Mouse (Mus musculus): Measurements from ENCODE around the gene Hist1h1b.
"Not testable (repeated sequence)": the region's sequence is repeated elsewhere in the genome, so short reads cannot be mapped to it uniquely, and the experiment has no call there.

Gene Hist1h1b

DNA sequence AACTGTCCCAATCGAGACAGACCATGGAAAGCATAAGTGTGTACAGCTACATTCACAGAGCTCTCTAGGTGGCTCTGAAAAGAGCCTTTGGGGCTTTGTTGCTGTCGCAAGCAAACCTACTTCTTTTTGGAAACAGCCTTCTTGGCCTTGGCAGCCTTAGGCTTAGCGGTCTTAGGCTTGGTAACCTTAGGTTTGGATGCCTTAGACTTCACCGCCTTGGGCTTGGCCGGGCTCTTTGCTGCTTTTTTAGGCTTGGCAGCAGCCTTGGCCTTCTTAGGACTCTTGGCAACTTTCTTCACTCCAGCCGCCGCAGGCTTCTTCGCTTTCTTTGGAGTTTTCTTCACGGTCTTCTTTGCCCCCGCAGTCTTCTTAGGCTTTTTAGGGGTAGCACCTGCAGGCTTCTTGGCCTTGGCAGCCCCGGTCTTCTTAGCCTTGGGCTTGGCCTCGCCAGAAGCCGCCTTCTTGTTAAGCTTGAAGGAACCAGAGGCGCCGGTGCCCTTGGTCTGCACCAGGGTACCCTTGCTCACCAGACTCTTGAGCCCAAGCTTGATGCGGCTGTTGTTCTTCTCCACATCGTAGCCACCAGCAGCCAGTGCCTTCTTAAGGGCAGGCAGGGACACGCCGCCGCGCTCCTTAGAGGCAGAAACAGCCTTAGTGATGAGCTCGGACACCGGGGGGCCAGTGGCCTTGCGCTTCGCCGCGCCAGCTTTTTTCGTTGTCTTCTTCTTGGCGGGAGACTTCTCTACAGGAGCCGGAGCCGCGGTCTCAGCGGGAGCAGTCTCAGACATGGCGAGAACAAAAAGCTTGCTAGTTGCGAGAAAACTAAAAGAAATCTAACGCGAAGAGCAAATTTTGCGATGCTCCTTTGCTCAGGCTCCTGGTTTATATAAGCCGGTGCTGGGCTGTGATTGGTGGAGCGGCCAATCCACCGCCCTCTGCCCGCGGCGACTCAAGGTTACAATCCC, at the start of gene Hist1h1b:
Gene Hist1h1b, minus strand, starts transcription at position 859 of the 965 bp plus-strand sequence.
- DNase-seq (ENCODE audit: low spot score), result peak; percentile 45

DNA sequence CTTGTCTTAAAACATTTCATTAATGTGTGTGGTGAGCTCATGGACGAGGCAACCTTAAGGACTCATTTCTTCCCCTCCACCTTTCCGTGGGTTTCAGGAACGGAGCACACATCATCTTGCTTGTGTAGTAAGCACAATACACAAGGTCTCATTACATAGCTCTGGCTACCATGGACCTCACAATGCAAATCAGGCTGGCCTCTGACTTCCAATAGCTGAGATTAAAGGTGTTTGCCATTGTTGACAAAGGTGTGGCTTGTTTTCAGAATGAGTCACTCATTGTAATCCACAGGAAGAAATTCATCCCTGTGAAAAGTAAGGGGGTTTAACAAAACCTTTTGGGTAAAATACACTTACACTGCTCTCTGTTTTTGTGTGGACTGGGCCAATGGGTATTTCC, 48.1 kb upstream of the Hist1h1b start:
- DNase-seq (ENCODE audit: low spot score), result no peak

DNA sequence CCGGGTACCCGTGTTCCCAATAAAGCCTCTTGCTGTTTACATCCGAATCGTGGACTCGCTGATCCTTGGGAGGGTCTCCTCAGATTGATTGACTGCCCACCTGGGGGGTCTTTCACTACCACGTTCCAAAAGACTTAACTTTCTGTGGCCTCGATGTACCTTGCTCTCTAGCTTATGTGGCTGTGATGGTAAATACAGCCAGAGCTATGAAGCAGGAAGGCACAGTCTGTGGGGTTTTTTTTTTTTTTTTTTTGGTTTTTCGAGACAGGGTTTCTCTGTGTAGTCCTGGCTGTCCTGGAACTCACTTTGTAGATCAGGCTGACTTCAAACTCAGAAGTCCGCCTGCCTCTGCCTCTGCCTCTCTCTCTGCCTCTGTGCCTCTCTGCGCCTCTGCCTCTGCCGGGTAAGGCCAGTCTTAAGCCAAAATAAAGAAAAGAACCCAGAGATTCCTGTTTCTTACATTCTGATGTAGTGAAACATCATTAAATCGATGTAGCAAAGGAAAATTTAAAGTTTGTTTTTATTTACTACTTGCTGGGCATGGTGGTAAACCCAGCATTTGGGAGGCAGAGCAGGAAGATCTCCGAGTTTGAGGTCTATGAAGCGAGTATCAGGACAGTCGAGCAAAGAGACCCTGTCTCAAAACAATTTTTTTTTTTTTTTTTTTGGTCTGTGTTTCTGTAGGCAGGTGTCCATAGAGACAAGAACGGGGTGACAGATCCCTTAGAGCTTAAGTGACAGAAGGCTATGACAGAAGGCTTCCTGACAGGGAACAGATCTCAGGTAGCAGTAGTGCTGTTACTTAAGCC, 39.9 kb upstream of the Hist1h1b start:
- DNase-seq (ENCODE audit: low spot score), result not testable (repeated sequence)

DNA sequence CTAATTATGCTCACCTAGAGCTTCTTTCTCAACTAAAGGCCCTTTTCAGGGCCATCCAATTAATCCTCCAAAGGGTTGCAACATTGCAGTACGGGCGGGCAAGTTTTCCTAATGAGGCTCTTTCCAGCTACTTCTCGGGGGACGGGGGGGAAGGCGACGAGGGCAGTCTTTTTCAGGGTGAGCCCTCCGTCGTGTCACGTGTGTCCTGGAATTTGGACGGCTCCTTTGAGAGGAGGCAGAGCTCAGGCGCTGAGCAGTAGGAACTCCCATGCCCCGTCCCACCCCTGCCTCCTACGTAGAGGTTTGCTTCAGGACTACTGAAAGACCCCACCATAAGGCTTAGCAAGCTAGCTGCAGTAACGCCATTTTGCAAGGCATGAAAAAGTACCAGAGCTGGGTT, 31.7 kb upstream of the Hist1h1b start:
- not testable (repeated sequence) for DNase-seq (ENCODE audit: low spot score)

DNA sequence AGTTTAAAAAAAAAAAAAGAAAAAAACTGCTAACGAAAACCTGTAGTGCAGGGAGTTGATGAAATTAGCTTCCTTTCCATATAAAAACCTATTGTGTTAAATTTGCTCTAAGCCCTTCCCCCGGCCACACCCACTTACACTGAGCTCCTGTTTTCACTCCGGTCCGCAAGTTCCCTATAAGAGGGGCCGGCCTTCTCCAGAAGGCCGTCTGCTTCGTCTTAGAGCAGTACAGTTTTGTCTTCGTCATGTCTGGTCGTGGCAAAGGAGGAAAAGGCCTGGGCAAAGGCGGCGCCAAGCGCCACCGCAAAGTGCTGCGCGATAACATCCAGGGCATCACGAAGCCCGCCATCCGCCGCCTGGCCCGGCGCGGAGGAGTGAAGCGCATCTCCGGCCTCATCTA, 31.1 kb upstream of the Hist1h1b start, which contains the start of gene Hist1h4m:
Gene Hist1h4m, plus strand, starts transcription at position 208 of the 400 bp plus-strand sequence.
- DNase-seq (ENCODE audit: low spot score), result not testable (repeated sequence)

DNA sequence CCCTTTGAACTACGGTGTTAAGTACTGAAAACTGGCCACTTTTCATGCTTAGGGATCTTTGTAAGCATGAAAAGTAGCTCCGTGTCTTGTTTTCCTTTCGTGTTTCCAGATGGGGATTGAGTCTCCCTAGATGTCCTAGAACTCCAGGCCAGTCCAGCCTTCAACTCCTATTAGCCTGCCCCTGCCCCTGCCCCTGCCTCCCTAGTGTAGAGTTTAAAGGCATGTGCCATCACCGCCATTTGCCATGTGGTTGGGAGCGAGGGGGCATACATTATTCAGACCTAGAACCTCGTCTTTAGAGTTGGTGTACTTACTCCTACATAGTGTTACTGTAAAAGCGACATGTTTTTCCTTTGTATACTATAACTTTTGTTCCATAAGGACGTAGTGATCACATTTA, 30.6 kb upstream of the Hist1h1b start:
- not testable (repeated sequence) for DNase-seq (ENCODE audit: low spot score)

DNA sequence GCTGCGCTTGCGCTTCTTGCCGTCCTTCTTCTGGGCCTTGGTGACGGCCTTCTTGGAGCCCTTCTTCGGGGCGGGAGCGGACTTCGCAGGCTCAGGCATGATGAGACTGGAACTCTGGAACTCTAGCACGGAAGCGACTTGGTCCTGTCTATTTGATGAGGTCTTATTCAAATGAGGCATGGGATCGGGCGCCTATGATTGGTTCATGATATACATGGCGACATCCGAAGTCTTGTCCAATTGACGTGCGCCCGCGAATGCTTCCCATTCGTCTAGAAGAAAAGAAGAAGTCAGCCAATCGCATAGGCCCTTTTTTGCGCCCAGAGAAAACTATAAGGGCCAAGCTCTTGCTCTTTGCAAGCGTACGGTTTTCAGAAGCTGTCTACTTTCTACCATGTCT, 29.6 kb upstream of the Hist1h1b start, which contains the start of the genes Hist1h2bq and Hist1h2ao:
Gene Hist1h2bq, minus strand, starts transcription at position 125 of the 400 bp plus-strand sequence.
Gene Hist1h2ao, plus strand, starts transcription at position 393 of the 400 bp plus-strand sequence.
- not testable (repeated sequence) for DNase-seq (ENCODE audit: low spot score)

DNA sequence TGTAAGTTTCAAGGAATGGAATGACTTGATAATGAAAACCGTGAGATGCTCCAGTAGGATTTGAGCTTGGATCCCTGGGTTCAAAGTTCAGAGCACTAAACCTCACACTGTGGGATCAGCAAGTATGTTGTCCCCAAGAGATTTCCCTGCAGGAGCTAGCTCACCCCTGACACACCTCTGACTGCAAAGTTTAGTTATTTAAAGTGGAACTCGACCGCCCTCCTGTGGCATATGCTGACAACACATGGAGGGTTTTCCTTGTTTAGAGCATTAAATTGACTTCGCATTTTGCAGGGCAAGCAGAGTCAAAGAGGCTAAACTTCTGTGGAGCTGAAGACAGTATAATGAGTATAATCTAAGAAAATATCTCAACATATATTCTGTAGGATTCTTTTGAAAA, 22.6 kb upstream of the Hist1h1b start:
- not testable (repeated sequence) for DNase-seq (ENCODE audit: low spot score)

DNA sequence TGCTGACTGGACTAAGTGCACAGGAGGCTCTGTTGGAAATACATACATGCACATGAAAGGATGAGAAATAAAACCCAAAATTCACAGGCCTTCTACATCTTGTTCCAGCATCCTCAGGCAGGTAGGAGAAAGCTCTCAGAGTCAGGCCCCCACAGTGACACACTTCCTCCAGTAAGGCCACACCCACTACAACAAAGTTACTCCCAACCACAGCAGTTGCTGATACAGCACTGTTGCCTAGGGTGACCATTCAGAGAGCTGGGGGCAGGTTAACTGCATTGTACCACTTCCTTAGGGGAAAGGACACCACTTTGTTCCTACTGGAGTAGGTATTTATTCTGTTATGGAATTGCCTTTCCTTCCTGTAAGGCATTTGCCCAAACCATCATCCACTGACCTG, 16.7 kb upstream of the Hist1h1b start:
- DNase-seq (ENCODE audit: low spot score), result not testable (repeated sequence)

DNA sequence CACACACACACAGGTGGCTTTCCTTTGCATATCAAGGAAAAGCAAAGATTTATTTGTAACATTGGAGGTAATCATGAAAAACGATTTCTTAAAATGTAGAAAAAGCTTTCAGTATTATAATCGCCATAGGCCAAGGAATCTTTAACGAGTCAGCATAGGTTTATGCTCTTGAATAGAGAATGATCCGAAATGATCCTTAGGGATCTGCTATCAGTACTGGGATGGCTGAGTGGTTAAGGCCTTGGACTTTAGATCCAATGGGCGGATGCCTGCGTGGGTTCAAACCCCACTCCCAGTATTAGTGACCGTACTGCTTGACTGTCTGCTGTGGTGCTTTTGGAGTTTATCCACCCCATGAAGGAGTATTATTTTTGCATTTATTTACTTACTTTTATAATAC, 15.2 kb upstream of the Hist1h1b start:
- DNase-seq (ENCODE audit: low spot score), result no peak

DNA sequence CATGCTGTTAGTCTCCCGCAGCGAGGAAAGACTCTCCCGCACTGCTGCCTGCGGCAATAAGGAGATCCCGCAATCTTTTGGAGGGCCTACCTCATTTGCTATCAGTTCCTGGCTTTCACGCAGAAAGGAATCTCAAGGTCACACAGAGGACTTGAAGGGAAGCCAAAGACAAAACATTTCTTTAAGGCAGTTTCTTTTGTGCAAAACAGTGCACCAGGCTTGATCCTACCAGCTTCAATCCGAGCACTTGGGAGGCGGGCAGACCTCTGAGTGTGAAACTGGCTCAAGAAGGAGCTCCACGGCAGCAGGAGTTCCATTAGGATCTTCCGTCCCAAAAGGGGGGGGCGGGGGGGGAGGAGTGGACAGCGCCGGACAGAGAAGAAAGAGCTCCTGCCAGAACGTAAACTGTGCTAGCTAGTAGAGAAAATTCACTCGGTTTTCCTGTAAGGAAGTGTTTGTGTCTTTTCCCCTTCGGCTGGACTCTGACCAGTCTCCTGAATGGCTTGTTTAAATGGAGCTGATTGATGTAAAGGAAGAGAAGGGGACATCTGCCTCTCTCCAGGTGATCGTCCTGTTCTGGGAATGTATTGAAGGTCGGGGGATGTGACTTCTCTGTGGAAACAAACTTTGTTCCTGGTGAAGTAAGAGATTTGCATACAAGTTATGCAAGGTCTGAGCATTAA, 10.3 kb upstream of the Hist1h1b start:
- no peak for DNase-seq (ENCODE audit: low spot score)

DNA sequence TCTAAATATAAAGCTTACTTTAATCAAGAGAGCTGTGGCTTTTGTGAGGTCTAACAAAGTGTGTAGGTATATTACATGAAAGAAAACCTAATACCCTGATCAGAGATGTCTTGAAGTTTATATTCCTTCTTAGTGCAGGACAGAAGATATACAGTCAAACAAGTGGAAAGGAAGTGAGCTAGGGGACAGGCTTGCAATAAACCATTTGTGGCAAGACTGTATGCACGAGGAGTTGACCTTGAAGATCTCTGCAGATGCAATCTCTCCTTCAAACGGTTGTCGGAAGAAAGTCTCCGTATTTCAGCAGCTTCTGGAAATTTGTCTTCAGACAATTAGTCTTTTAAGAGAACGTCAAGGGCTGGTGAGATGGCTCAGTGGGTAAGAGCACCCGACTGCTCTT, 9.5 kb upstream of the Hist1h1b start:
- DNase-seq (ENCODE audit: low spot score), result no peak

DNA sequence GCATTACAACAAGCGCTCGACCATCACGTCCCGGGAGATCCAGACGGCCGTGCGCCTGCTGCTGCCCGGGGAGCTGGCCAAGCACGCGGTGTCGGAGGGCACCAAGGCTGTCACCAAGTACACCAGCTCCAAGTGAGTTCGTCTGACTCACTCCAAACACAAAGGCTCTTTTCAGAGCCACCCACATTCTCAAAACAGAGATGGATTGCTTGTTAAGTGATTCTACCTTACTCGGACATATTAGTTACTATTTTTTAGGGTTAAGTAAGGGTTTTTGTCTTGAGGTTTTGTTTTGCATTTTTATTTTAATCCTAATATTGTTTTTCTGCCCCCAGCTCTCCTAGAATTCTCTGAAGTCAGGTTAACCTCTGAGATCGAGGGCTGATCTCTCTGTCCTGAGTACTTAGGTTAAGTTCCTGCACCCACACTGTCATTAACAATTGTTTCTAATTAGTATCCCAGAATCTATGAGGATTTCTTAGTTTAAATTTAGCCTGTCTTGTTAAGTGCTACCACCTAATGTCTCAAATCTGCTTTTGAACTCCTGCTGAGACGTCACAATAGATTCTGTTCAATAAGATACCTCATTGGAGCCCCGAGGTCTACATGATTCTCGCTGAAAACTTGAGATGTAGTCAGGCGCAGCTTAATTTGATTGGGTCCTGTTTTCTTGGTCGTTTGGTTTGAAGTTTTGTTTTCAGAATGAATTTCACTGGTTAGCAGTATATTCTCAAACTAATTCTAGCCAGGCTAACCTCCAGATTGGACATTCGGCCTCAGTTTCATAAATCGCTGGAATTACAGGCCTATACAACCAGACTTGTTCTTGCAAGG, 7.6 kb upstream of the Hist1h1b start:
- no peak for DNase-seq (ENCODE audit: low spot score)

DNA sequence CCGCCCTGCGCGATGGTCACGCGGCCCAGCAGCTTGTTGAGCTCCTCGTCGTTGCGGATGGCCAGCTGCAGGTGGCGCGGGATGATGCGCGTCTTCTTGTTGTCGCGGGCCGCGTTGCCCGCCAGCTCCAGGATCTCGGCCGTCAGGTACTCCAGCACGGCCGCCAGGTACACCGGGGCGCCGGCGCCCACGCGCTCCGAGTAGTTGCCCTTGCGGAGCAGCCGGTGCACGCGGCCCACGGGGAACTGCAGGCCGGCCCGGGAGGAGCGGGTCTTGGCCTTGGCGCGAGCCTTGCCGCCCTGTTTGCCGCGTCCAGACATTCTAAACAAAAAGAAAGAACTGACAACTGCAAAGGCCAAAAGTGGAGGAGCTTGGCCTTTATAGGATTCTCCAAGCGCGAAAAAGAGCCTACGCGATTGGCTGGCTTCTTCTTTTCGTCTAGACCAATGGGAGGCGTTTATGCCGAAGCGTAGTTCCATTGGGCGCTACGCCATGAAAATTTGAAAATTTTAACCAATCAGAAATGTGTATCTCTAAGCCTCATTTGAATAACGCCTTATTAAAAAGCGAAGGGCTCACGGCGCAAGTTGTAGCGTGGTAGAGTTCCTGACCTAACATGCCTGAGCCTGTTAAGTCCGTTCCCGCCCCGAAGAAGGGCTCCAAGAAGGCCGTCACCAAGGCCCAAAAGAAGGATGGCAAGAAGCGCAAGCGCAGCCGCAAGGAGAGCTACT, 6.6 kb upstream of the Hist1h1b start, which contains the start of the genes Hist1h2an and Hist1h2bp:
Gene Hist1h2an, minus strand, starts transcription at position 320 of the 731 bp plus-strand sequence.
Gene Hist1h2bp, plus strand, starts transcription at position 563 of the 731 bp plus-strand sequence.
- peak; percentile 62 for DNase-seq (ENCODE audit: low spot score)

DNA sequence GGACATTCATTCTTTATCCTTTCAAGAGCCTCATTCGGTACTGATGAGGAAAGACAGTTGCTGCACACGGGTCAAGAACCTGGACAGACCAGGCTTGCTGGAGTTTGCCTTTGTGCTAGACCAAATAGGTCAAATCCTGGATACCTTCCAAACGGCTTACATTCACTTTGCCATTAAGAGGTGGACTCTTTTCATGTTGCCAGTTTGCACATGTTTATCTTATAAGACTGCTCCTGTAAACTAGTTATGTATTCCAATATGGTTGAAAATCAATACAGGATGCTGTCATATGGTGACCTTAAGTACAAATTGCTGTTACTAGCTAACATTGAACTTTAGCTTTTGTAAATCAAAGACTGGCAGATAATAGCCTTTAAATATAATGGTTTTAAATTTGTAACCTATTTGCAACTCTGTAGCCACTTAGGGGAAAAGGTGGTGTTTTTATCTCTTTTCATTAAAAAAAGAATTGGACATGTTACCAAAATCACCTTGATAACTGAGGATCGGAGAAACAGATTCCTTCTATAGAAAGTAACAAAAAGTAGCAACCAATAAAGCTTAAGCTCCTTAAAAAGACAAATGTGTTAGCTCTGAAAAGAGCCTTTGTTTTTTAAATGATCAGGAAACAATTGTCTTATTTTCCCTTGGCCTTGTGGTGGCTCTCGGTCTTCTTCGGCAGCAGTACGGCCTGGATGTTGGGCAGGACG, 5.9 kb upstream of the Hist1h1b start:
- no peak for DNase-seq (ENCODE audit: low spot score)

DNA sequence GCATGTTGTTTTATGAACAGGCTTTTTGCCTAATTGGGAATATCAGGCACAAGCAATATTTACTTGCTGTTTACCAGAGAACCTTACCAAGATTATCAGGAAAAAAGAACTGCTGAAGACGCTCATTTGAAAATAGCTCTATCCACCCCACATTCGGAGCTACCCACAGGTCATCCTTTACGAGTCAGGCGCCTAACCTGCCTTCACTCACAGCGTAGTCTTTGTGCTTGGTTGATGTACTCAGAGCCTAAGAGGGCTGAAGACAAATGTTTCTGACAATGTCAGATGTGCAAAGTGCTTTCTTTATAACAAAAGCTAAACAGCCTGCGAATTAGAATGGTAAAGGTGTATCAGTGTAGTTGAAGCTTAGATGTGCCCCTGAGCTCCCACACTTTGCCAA, 3.9 kb upstream of the Hist1h1b start:
- DNase-seq (ENCODE audit: low spot score), result no peak

DNA sequence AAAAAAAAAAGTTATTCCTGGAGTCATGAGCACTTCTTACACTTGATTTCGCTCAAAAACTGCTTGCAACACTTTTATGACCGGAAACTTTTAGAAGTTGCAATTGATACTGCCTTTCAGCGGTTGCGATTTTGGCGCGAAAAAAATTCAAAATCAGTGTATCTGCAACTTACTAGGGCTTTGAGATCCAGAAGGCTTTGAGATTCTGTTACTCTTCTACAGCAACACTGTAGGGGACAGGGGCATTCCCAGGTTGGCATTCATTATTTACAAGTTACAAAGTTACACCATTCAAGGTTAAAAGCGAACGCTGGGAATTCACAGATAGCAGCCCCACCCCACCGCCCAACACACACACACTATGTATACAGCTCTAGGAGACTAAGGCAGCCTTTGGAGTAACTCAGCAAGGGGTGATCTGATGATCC, 3.3 kb upstream of the Hist1h1b start:
- no peak for DNase-seq (ENCODE audit: low spot score)

DNA sequence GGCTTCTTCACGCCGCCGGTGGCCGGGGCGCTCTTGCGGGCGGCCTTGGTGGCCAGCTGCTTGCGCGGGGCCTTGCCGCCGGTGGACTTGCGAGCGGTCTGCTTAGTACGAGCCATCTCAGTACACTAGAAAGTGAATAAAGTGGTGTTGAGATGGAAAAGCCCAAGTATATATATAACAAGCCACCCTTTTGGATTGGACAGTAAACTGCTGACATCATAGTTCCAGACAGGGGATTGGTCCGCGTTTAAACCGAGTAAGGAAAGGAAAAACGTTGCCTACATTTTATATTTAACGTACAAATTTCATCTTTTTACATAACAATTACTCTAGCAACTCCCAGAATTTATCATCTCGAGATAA, 2.8 kb upstream of the Hist1h1b start, which contains the start of gene Hist1h3i:
Gene Hist1h3i, minus strand, starts transcription at position 116 of the 363 bp plus-strand sequence.
- peak; percentile 18 for DNase-seq (ENCODE audit: low spot score)
